Mouse (Mus musculus) kidney, embryonic 15.5 days (tissue): ENCODE measurements around the gene Atp13a1. TPM values are rescaled to one million over a fixed set of nuclear protein-coding genes. Genes with fewer than 3 reads are reported as not detected.
A peak's percentile ranks its signal among the peaks of the same experiment; 100 is the strongest.

Experiments
- ATAC-seq: fragments of 200-750 bp; cut with Nextera tagmentation; replicated peaks from 2 replicates; pipeline ENCODE4 v1.8.0; 2017; ENCODE audit warnings: moderate TSS enrichment; ENCODE audit not compliant: low FRiP score
- H3K27ac ChIP-seq: fragments of 300-500 bp; sonication (generic); 2 replicates; pipeline ENCODE4 v1.5.1; 2015; ENCODE audit warnings: mild to moderate bottlenecking, inconsistent platforms
- H3K27me3 ChIP-seq: fragments of 300-500 bp; sonication (generic); 2 replicates; pipeline ENCODE4 v1.6.1; 2015; ENCODE audit warnings: inconsistent platforms
- H3K36me3 ChIP-seq: fragments of 300-500 bp; sonication (generic); 2 replicates; pipeline ENCODE4 v1.6.1; 2015; ENCODE audit warnings: inconsistent platforms
- H3K4me1 ChIP-seq: fragments of 300-500 bp; sonication (generic); 2 replicates; pipeline ENCODE4 v1.6.1; 2015; ENCODE audit warnings: inconsistent platforms
- H3K4me2 ChIP-seq: fragments of 300-500 bp; sonication (generic); 2 replicates; pipeline ENCODE4 v1.6.1; 2015; ENCODE audit warnings: moderate library complexity, mild to moderate bottlenecking, inconsistent platforms
- H3K4me3 ChIP-seq: fragments of 300-500 bp; sonication (generic); replicated peaks from 2 replicates; pipeline ENCODE4 v1.5.1; 2015; ENCODE audit warnings: mild to moderate bottlenecking, inconsistent platforms
- H3K9ac ChIP-seq: fragments of 300-500 bp; sonication (generic); 2 replicates; pipeline ENCODE4 v1.6.1; 2015; ENCODE audit warnings: mild to moderate bottlenecking, inconsistent platforms
- H3K9me3 ChIP-seq: fragments of 300-500 bp; sonication (generic); replicated peaks from 2 replicates; pipeline ENCODE4 v1.6.1; 2016; ENCODE audit warnings: inconsistent platforms
- WGBS: fragments of 180-500 bp; shearing (Covaris S2); methylation state at CpG from one replicate; pipeline ENCODE4 v1.1.7; 2015; ENCODE audit warnings: mixed read lengths; 5-methylcytosine and 5-hydroxymethylcytosine counted together
- polyA plus RNA-seq: library from polyadenylated mRNA; unstranded; fragments of >200 nt; fragmentation: Nextera tagmentation; extraction: Ambion mirVana; gene quantifications from 2 replicates; pipeline ENCODE4 v1.2.1, GENCODE M21; 2015

The Atp13a1 gene
- polyA plus RNA-seq, 1 experiment from 2014 or later = 54.3 TPM

DNA sequence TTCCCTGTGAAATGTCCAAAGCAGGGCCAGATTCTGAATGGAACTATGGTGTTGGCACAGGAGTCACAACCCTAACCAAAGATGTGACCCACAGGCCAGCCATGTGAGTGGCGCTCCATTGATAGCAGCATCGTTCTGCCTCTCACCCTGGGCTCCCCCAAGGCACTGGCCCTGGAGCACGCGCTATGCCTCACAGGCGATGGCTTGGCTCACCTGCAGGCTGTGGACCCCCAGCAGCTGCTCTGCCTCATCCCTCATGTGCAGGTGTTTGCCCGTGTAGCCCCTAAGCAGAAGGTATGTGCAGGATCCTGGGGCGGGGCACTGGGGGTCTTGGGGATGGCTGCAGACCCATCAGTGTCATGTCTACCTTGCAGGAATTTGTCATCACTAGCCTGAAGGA, 12.4 kb downstream of the Atp13a1 start:
- Histone ChIP-seq H3K9me3 (no peaks in the 10 kb centered on the region), H3K9ac (no peak overlapping the region), H3K4me3 (no peak overlapping the region), H3K4me1 (peaks cover 3% of the 10 kb centered on the region; the same call in 1 of the 2 replicates), H3K36me3 (peaks cover 99% of the 10 kb centered on the region), H3K27me3 (no peaks in the 10 kb centered on the region), H3K4me2 (no peak overlapping the region), H3K27ac (no peak overlapping the region)
- no peak for ATAC-seq
- 93% methylated on average over 7 of the region's 7 CpGs for WGBS

GRCm38 (mm10) chr8:69804537-69804936, 13.6 kb downstream of the Atp13a1 start:
- Histone ChIP-seq H3K4me1 (peaks cover 13% of the 10 kb centered on the region), H3K4me3 (no peak overlapping the region), H3K4me2 (no peak overlapping the region), H3K27me3 (no peaks in the 10 kb centered on the region), H3K36me3 (peaks cover 87% of the 10 kb centered on the region), H3K27ac (no peak overlapping the region), H3K9me3 (no peaks in the 10 kb centered on the region), H3K9ac (no peak overlapping the region)
- no peak for ATAC-seq
- 88% methylated on average over 6 of the region's 6 CpGs for WGBS

GRCm38 (mm10) chr8:69805086-69805485, 14.1 kb downstream of the Atp13a1 start:
- Histone ChIP-seq H3K27ac (no peak overlapping the region), H3K9me3 (no peaks in the 10 kb centered on the region), H3K4me1 (peaks cover 13% of the 10 kb centered on the region), H3K4me3 (no peak overlapping the region), H3K36me3 (peaks cover 85% of the 10 kb centered on the region), H3K9ac (no peak overlapping the region), H3K27me3 (no peaks in the 10 kb centered on the region), H3K4me2 (no peak overlapping the region)
- no peak for ATAC-seq
- WGBS = 96% methylated on average over 10 of the region's 10 CpGs

GRCm38 (mm10) chr8:69805491-69805890, 14.5 kb downstream of the Atp13a1 start:
- Histone ChIP-seq H3K4me1 (peaks cover 13% of the 10 kb centered on the region), H3K27ac (no peak overlapping the region), H3K4me2 (no peak overlapping the region), H3K27me3 (no peaks in the 10 kb centered on the region), H3K4me3 (no peak overlapping the region), H3K36me3 (peaks cover 85% of the 10 kb centered on the region), H3K9me3 (no peaks in the 10 kb centered on the region), H3K9ac (no peak overlapping the region)
- no peak for ATAC-seq
- WGBS = 90% methylated on average over 9 of the region's 9 CpGs

DNA sequence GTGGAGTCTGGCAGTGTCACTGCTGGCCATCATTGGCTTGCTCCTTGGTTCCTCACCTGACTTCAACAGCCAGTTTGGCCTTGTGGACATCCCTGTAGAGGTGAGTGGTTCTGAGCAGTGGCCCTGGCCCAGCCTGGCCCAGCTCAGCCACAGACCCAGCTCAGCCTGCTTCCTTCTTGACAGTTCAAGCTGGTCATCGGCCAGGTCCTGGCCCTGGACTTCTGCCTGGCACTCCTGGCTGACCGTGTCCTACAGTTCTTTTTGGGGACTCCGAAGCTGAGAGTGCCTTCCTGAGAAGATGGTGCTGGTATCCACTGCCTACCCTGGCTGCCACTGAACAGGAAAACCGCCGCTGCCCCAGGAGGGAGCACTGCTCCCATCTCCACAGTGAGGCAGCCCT, 16.3 kb downstream of the Atp13a1 start:
- Histone ChIP-seq H3K9ac (no peak overlapping the region), H3K4me2 (no peak overlapping the region), H3K27me3 (no peaks in the 10 kb centered on the region), H3K4me1 (peaks cover 13% of the 10 kb centered on the region), H3K4me3 (no peak overlapping the region), H3K36me3 (peaks cover 73% of the 10 kb centered on the region), H3K27ac (no peak overlapping the region), H3K9me3 (no peaks in the 10 kb centered on the region)
- 94% methylated on average over 5 of the region's 5 CpGs for WGBS
- no peak for ATAC-seq

- peaks cover 13% of the 10 kb centered on the region for H3K4me1 ChIP-seq
- H3K27me3 ChIP-seq = no peaks in the 10 kb centered on the region
- H3K9ac ChIP-seq = peak within 1 kb of the TSS; percentile 58
- H3K4me3 ChIP-seq = peak within 1 kb of the TSS; percentile 56
- H3K36me3 ChIP-seq = peaks cover 65% of the 10 kb centered on the region
- H3K4me2 ChIP-seq = peak within 1 kb of the TSS; percentile 96
- 6% methylated on average over 27 of the region's 28 CpGs for WGBS
- H3K27ac ChIP-seq = peak within 1 kb of the TSS; percentile 64
- peak; percentile 86 for ATAC-seq
- H3K9me3 ChIP-seq = no peaks in the 10 kb centered on the region
These were observed 17.3 kb downstream of the Atp13a1 start, which contains the start of gene Gmip for GRCm38 (mm10) chr8:69808094-69808863. Gene Gmip (plus strand): TSS chr8:69808679.

DNA sequence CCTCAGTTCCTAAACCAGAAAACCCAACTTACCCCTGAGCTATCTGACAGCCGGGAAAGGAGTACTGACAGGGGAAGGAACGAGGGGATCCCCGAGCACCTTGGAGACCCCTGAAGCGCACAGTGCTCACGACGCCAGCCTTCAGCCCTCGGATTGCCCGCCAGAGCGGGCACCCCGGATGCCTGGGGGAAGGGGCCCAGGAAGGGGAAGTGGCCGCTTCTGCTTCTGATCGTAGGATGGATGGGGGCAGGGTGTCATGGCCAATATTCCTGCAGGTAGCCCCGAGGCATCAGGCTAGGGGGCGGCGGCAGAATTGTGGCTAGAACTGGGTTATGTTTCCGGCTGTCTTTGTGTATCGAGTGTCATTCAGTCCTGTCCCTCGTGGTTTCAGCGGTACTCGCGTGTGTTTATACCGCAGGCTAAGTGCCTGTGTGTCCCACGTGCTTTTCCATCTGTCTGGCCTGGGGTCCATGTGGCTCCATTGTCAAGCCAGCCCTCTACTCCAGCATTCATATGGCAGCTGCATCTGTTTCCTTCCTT, 18.0 kb downstream of the Atp13a1 start:
- Histone ChIP-seq H3K4me3 (peak overlapping the region; percentile 56), H3K4me1 (peaks cover 13% of the 10 kb centered on the region), H3K36me3 (peaks cover 65% of the 10 kb centered on the region), H3K4me2 (peak overlapping the region; percentile 96), H3K27ac (0 out of 2 replicates have a peak overlapping the region, but pooled peaks have one; percentile 64), H3K9ac (peak overlapping the region; percentile 58), H3K27me3 (no peaks in the 10 kb centered on the region), H3K9me3 (no peaks in the 10 kb centered on the region)
- ATAC-seq = peak; percentile 59
- WGBS = under 1% methylated on average over 23 of the region's 23 CpGs

DNA sequence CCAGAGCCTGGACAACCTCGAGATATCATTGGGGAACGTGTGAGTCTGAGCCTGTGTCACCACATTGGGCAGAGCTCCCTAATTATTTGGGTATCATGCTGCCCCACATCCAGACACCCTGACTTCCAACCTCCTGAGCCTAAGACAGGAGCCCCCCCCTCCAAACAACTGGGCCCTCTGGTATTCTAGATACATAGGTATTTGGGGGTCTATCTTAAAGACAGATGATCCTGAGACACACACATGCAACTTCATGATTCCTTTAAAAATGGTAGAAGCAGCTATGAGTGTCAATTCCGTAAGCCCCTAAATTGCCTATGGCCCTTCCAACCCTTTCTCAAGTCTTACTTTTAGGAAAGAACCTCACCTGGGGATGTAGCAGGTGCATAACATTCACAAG, 18.9 kb downstream of the Atp13a1 start:
- Histone ChIP-seq H3K27ac (no peak overlapping the region), H3K4me2 (no peak overlapping the region), H3K27me3 (no peaks in the 10 kb centered on the region), H3K36me3 (peaks cover 65% of the 10 kb centered on the region), H3K9ac (no peak overlapping the region), H3K4me1 (peaks cover 13% of the 10 kb centered on the region), H3K4me3 (no peak overlapping the region), H3K9me3 (no peaks in the 10 kb centered on the region)
- WGBS = 61% methylated on average over 3 of the region's 3 CpGs
- no peak for ATAC-seq

DNA sequence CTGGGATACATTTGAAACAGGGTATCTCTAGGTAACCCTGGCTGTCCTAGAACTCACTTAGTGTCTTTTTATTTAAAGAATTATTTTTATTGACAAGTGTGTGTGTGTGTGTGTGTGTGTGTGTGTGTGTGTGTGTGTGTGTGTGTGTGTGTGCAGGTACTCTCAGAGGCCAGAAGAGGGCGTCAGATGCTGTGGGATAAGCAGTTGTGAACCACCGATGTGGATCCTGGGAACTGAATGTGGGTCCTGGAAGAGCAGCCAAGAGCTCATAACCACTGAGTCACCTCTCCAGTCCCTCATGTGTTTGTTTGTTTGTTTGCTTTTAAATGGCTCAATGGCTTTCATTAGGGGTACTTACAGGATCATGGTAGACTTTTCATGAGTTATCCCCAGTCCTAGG, 23.9 kb downstream of the Atp13a1 start:
- H3K27me3 ChIP-seq = no peaks in the 10 kb centered on the region
- peaks cover 60% of the 10 kb centered on the region for H3K36me3 ChIP-seq
- 100% methylated on average over 2 of the region's 2 CpGs for WGBS
- H3K9me3 ChIP-seq = no peaks in the 10 kb centered on the region
- no peak overlapping the region for H3K27ac ChIP-seq
- H3K4me2 ChIP-seq = no peak overlapping the region
- no peak for ATAC-seq
- H3K4me3 ChIP-seq = no peak overlapping the region
- H3K9ac ChIP-seq = no peak overlapping the region
- no peaks in the 10 kb centered on the region for H3K4me1 ChIP-seq

GRCm38 (mm10) chr8:69815396-69815795, 24.4 kb downstream of the Atp13a1 start:
- no peak for ATAC-seq
- Histone ChIP-seq H3K4me1 (no peaks in the 10 kb centered on the region), H3K27ac (no peak overlapping the region), H3K9me3 (no peaks in the 10 kb centered on the region), H3K36me3 (peaks cover 55% of the 10 kb centered on the region), H3K4me2 (no peak overlapping the region), H3K27me3 (no peaks in the 10 kb centered on the region), H3K9ac (no peak overlapping the region), H3K4me3 (no peak overlapping the region)
- 91% methylated on average over 4 of the region's 4 CpGs for WGBS

DNA sequence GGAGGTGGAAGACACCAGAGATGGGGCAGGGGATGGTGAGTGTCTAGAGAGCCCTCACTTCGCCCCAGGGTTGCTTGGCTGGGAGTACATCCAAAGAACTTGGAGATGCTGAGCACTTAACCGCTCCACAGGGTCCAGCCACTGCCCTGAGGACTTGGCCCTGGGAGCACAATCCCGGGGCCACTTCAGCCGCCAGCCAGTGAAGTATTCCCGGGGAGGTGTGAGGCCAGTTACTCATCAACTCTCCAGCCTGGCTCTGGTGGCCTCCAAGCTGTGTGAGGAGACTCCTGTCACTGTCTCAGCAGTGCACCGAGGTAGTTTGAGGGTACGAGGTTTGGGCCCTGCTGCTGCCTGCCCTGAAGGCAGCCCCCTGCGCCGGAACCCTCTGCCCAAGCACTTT, 29.5 kb downstream of the Atp13a1 start:
- H3K27me3 ChIP-seq = no peaks in the 10 kb centered on the region
- 80% methylated on average over 9 of the region's 9 CpGs for WGBS
- peaks cover 31% of the 10 kb centered on the region for H3K36me3 ChIP-seq
- no peak overlapping the region for H3K4me2 ChIP-seq
- H3K4me3 ChIP-seq = no peak overlapping the region
- H3K9ac ChIP-seq = no peak overlapping the region
- ATAC-seq = no peak
- H3K4me1 ChIP-seq = peaks cover 34% of the 10 kb centered on the region
- no peak overlapping the region for H3K27ac ChIP-seq
- H3K9me3 ChIP-seq = no peaks in the 10 kb centered on the region

- ATAC-seq = peak; percentile 66
- under 1% methylated on average over 14 of the region's 22 CpGs for WGBS
- H3K9me3 ChIP-seq = no peaks in the 10 kb centered on the region
These were observed 31.0 kb downstream of the Atp13a1 start for GRCm38 (mm10) chr8:69821971-69822385.

More at GRCm38 (mm10) chr8:69821971-69822385, 31.0 kb downstream of the Atp13a1 start:
- Histone ChIP-seq H3K4me1 (peaks cover 34% of the 10 kb centered on the region), H3K27ac (peak overlapping the region; percentile 88), H3K27me3 (no peaks in the 10 kb centered on the region), H3K4me3 (peak overlapping the region; percentile 67), H3K36me3 (peaks cover 32% of the 10 kb centered on the region), H3K9ac (peak overlapping the region; percentile 44), H3K4me2 (peak overlapping the region; percentile 85)
